Mouse (Mus musculus) thymus, postnatal 14 days (tissue): Measurements from ENCODE around the gene Rnf113a1.
"Not testable (repeated sequence)": the region's sequence is repeated elsewhere in the genome, so short reads cannot be mapped to it uniquely, and the experiment has no call there.

Source experiments
- DNase-seq: peaks from one replicate; pipeline ENCODE4 v3.0.0; 2021

Gene Rnf113a1

DNA sequence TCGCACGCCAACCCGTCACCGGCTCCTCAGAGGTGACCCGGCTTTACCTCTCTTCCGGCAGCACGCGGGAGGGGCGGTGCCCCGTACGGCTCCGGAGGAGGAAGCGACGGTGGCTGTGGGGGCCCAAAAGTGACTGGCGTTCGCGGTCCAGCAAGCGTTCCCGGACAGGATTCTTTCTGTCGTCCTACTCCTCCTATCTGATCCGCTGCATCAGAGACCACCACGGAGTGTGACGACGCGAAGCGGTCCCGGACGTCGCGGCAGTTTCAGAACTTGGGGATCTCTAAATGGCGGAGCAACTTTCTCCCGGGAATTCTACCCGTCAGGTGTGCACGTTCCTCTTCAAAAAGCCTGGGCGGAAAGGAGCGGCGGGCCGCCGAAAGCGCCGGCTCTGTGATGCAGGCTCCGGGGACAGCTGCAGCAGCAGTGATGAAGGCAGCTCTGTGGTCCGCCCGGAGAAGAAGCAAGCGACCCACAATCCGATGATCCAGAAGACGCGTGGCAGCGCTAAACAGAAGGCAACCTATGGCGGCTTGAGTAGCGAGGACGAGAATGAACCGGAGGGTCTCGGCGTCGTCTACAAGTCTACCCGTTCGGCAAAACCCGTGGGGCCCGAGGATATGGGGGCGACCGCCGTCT is at the start of gene Rnf113a1, which contains the start of gene Ndufa1:
Gene Rnf113a1, plus strand, starts transcription at position 141 of the 639 bp plus-strand sequence.
Gene Ndufa1, minus strand, starts transcription at position 59 of the 639 bp plus-strand sequence.
- peak; percentile 87 for DNase-seq

DNA sequence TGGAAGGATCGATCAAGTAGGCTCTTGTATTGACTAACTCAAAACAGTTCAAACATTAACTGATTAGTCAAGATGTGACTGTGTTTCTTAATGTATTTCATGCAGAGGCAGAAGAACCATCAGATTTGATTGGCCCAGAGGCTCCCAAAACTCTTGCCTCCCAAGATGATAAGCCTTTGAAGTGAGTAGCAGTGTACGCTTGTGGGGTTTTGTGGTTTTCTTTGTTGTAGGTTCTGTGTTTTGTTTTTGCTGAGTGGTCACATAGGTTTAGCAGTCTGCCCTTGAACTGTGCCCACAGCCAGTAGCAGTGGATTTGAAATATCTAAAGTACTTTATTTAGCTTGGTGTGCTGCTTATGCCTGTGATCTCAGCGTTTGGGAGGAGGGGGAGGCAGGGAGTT is 49.3 kb upstream of the Rnf113a1 start:
- DNase-seq = no peak

DNA sequence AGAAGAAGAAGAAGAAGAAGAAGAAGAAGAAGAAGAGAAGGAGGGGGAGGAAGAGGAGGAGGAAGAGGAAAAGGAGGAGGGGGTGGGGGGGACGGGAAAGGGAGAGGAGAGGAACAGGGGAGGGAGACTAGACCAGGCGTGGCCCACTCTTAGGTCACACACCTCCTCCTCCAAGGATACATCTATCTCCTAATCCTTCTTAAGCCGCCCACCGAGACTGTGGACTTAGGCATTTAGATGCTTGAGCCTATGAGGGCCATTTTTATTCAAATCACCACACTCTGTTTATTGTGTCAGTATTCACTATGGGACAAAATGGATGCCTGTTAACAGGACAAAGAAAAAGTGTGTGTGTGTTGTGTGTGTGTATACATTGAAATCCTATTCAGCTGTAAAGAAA is 46.5 kb upstream of the Rnf113a1 start:
- not testable (repeated sequence) for DNase-seq

DNA sequence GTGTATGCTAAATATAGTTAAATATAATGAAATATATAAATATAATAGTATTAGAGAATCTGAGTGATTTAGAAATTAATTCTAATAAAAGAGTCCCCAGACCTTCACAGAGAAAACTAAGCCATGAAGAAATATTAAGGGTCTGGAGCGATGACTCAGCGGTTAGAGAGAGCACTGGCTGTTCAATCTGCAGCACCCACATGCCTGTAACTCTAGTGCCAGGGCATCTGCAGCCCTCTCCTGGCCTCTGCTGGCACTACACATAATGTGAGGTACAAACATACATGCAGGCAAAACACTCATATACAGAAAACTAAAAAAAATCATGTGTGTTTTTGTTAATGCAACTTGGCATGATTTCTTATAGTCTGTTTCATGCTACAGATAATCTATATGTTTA is 46.1 kb upstream of the Rnf113a1 start:
- peak; percentile 52 for DNase-seq

DNA sequence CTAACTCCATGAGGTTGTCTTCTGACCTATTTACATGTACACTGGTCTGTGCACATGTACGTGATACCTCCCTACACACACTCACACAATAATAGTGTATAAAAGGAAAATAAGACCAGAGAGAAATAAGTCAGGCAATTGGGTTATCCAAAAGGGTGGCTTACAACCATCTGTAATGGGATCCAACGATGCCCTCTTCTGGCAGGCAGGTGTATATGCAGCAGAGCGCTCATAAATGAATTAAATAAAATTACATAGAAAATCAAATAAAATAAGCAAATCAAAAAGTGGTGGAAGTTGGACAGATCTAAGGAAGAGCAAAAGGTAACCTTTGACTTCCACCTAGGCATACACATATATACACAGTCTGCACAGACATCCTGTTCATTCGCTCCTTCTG is 33.2 kb upstream of the Rnf113a1 start:
- peak; percentile 8 for DNase-seq

DNA sequence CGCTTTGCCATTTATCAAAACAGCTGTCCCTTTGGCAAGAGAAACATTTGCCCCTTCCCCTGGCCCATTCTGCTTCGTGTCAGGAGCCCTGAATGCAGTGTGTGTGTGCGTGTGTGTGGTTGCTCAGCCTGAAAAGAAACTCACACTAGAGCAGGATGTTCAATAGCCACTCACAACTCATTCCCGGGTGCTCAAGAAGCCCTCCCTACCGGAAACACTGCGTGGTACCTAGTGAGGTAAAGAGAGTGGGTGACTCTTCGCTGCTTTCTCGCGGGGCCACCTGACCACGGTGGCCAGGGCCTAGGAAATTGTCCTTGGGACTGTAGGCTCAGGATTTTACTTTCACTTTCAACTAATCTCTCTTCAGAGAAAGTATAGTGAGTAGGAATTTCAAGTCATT is 29.9 kb upstream of the Rnf113a1 start:
- peak; percentile 4 for DNase-seq

DNA sequence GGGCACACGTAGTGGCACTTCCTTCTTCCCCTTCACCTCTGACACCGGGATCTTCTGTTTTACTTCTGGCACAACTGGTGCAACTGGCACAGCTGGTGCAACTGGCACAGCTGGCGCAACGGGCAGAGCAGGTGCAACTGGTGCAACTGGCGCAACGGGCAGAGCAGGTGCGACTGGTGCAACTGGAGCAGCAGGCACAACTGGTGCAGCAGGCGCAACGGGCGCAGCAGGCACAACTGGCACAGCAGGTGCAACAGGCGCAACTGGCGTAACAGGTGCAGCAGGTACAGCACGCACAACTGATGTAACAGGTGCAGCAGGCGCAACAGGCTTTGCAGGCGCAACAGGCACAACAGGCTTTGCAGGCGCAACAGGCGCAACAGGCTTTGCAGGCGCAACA is 27.9 kb upstream of the Rnf113a1 start:
- DNase-seq = no peak

DNA sequence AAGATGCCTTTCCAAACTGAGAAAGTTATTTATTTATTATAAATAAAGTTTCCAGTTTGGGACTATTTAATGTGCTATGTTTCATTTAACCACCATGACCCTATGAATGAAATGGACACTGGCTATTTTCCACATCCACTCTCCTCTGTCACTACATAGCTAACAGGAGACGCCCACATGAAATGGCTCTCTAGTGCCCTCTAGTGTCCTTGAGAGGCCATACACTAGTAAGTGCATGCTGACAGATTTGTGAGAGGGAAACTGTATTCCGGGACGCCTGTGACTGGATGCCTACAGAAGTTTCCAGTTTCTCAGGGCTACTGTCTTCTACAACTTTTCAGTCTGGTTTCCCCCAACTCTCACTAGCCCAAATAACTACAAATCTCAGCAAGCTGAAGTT is 24.0 kb upstream of the Rnf113a1 start:
- DNase-seq = peak; percentile 43

DNA sequence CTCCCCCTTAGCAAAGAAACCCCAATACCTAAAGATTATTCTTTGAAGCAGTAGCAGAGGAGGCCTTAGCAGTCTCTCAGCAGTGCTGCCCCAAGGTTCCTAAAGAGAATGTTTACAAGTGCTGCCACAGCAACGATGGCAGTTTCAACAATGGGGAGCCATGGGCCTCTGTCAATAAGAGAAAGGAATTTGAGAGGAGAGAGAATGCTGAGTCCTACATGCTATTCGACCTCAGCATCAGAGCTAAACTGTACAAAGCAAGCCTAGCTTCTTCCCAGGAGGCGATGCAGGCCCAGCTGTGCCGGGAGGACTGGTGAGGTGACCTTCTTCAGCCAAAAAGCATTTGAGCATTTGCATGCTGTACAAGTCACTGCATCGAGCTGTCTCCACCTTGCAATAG is 22.3 kb upstream of the Rnf113a1 start, which contains the start of gene Akap14:
Gene Akap14, minus strand, starts transcription at position 101 of the 400 bp plus-strand sequence.
- no peak for DNase-seq

DNA sequence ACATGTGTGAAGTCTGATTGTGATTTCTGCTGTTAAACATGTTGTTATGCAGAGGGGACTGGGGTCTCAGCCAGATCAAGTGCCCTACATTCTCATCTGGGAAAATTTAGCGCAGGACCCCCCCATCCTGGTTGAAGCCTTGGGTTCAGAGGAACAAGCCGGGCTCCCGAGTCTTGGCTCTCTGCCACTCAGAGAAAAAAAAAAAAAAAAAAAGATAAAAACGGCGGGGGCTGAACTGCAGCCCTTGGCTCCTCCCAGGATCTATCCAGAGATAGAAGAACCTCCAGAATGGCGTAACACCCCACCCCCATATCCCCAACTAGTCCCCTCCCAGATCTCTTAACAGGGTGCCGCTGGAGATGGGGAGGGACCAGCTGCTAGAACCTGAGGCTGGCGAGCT is 6.6 kb upstream of the Rnf113a1 start:
- DNase-seq = not testable (repeated sequence)

DNA sequence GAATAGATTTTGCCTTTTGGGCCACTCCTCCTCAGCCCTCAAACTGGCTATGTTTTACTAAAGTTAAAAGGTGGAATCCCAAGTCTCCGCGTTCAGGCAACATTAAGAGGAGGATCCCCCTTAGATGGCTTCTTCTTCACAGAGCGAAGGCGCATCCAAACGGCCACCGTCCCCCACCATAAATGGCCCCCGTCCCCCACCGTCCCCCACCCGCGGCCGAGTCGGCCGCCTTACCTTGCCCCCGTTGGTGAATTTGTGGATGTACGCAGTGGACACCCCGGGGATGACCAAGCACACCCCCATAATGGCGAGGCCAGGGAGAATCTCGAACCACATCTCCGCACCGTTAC is 315 bp upstream of the Rnf113a1 start:
- DNase-seq = no peak

DNA sequence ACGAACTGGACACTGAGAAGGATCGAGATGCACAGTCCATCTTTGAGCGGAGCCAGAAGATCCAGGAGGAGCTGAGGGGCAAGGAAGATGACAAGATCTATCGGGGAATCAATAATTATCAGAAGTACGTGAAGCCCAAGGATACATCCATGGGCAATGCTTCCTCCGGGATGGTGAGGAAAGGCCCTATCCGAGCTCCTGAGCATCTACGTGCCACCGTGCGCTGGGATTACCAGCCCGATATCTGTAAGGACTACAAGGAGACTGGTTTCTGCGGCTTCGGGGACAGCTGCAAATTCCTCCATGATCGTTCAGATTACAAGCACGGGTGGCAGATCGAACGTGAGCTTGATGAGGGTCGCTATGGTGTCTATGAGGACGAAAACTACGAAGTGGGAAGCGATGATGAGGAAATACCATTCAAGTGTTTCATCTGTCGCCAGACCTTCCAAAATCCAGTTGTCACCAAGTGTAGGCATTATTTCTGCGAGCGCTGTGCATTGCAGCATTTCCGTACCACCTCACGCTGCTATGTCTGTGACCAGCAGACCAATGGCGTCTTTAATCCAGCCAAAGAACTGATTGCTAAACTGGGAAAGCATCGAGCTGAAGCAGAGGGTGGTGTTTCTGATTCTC is 817 bp downstream of the Rnf113a1 start:
- peak; percentile 5 for DNase-seq

DNA sequence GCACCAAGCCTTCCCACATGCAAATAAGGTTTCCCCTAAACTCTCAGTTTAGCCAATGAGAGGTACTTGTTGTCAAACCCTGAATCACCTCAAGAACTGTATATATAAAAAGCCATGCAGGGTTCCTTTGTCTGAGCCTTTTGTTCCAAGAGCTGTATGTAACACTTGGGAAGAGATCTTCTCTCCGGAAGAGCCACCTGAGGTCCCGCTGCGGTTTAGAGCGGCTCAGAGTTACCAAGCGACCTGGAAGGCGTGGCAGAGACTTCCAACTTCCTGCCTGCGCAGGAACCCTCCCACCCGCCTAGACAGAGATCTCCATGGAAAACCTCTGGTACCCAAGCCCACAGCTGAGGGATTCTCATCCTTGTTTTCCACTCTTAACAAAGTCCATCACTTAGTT is 7.6 kb downstream of the Rnf113a1 start:
- no peak for DNase-seq

DNA sequence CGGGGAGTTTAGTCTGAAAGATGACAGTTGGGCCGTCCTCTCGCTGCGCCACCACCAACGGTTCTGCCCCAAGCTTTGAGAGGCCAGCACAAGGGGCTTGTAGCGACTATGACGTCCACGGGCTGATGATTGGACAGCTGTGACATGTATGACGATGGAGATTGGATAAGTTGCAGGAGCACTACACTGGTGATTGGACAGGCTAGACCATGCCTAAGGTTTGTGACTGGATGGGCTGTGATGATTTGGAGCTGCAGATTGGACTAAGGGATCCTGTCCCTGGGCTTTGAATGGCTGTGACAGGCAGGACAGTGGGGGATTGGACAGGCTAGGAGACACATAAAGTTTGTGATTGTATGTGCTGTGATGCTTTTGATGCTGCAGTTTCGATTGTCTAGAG is 19.9 kb downstream of the Rnf113a1 start, which contains the start of gene Gm9:
Gene Gm9, minus strand, starts transcription at position 101 of the 400 bp plus-strand sequence.
- no peak for DNase-seq

DNA sequence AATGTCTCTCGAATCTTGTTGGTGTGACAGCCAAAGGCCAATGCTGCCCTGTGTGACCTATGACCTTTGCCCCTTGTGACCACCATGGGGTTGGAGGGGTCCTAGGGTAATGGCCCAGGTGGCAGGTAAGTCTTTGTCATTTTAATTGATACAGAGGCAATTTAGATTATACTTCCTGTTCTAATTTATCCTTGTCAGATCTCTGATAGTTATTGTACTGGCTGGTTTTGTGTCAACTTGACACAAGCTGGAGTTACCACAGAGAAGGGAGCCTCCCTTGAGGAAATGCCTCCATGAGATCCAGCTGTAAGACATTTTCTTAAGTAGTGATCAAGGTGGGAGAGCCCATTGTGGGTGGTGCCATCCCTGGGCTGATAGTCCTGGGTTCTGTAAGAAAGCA is 31.1 kb downstream of the Rnf113a1 start, which contains the start of gene Rhox1:
Gene Rhox1, minus strand, starts transcription at position 101 of the 400 bp plus-strand sequence.
- not testable (repeated sequence) for DNase-seq
